ENCODE assay signal across 16 mouse cellular contexts in genomic region chr8:26450543-26450942, GRCm38 (mm10).
"Had no signal": no experiment of that assay in that cellular context is flagged by ENCODE, and none has a peak within 500 bp of the region (broad histone marks: within the 10 kb centered on the region; RNA-seq: fewer than 3 reads in every experiment).

No protein-coding gene starts in this region.

- DNase-seq: kidney, adult 2 months; kidney, postnatal 25 days; layer of hippocampus, adult 9-11 months; layer of hippocampus, postnatal 36 days; lung, embryonic 14.5 days; lung, postnatal 14 days; thymus, postnatal 14 days had no signal

- H3K27ac ChIP-seq: kidney, embryonic 15.5 days; limb, embryonic 15.5 days; liver, embryonic 12.5 days; macrophage; midbrain, embryonic 15.5 days; neural tube, embryonic 12.5 days; stomach, postnatal 0 days had no signal

- H3K4me3 ChIP-seq: kidney, embryonic 15.5 days; limb, embryonic 15.5 days; liver, embryonic 12.5 days; megakaryocyte, embryonic 14.5 days; midbrain, embryonic 15.5 days; neural tube, embryonic 12.5 days had no signal

- H3K4me1 ChIP-seq: liver, embryonic 12.5 days; megakaryocyte, embryonic 14.5 days had no signal

- ATAC-seq: liver, embryonic 12.5 days; midbrain, embryonic 15.5 days had no signal

- H3K27me3 ChIP-seq: kidney, embryonic 15.5 days; limb, embryonic 15.5 days; liver, embryonic 12.5 days; megakaryocyte, embryonic 14.5 days; midbrain, embryonic 15.5 days; neural tube, embryonic 12.5 days had no signal

- H3K9ac ChIP-seq: kidney, embryonic 15.5 days; limb, embryonic 15.5 days; liver, embryonic 12.5 days; lung, embryonic 14.5 days; midbrain, embryonic 15.5 days; neural tube, embryonic 12.5 days had no signal

- H3K36me3 ChIP-seq: kidney, embryonic 15.5 days; limb, embryonic 15.5 days; liver, embryonic 12.5 days; midbrain, embryonic 15.5 days; neural tube, embryonic 12.5 days had no signal

- H3K4me2 ChIP-seq: kidney, embryonic 15.5 days; limb, embryonic 15.5 days; liver, embryonic 12.5 days; lung, embryonic 14.5 days; midbrain, embryonic 11.5 days; midbrain, embryonic 15.5 days; neural tube, embryonic 12.5 days had no signal

- H3K9me3 ChIP-seq: kidney, embryonic 15.5 days; limb, embryonic 15.5 days; liver, embryonic 12.5 days; midbrain, embryonic 15.5 days; neural tube, embryonic 12.5 days had no signal
